Mouse (Mus musculus): ENCODE measurements around the gene Henmt1. TPM values are rescaled to one million over a fixed set of nuclear protein-coding genes. Genes with fewer than 3 reads are reported as not detected.
A peak's percentile ranks its signal among the peaks of the same experiment; 100 is the strongest.

Henmt1 gene
- 0.51 and 1.00 TPM in 2 replicates for polyA plus RNA-seq (2015; fragmentation: Nextera tagmentation; extraction: Ambion mirVana)

DNA sequence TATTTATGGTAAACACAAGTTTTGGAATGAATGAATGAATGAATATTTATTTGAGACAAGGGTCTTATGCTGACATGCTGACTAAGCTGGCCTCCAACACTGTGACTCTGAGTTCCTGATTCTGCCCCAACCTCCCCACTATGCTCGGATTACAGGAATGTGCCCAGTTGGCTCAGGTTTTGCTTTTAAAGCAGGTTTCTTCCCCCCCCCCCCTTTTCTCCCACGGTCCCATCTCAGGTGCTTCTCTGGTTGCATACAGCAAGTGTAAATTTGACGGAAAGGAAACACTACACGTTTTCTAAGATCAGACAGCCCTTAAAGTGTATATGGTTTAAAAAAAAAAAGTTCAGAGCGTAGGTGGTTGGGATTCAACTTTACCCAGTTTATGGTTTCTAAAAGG lies at the start of gene Henmt1:
Gene Henmt1 (plus strand): TSS at position 301 of the 400 bp plus-strand sequence.
- H3K9ac ChIP-seq, result no peak within 1 kb of the TSS
- H3K4me3 ChIP-seq, result peak within 1 kb of the TSS; percentile 34
- no peaks in the 10 kb centered on the region for H3K27me3 ChIP-seq
- H3K4me1 ChIP-seq, result peaks cover 4% of the 10 kb centered on the region; the same call in 1 of the 2 replicates
- peak within 1 kb of the TSS; percentile 55 for H3K4me2 ChIP-seq
- no peak for ATAC-seq (ENCODE audit: insufficient number of reproducible peaks, low FRiP score, low TSS enrichment, low read depth)
- no peaks in the 10 kb centered on the region for H3K9me3 ChIP-seq
- no peak within 1 kb of the TSS for H3K27ac ChIP-seq
- 68% methylated on average over 5 of the region's 5 CpGs for WGBS
- H3K36me3 ChIP-seq, result no peaks in the 10 kb centered on the region

DNA sequence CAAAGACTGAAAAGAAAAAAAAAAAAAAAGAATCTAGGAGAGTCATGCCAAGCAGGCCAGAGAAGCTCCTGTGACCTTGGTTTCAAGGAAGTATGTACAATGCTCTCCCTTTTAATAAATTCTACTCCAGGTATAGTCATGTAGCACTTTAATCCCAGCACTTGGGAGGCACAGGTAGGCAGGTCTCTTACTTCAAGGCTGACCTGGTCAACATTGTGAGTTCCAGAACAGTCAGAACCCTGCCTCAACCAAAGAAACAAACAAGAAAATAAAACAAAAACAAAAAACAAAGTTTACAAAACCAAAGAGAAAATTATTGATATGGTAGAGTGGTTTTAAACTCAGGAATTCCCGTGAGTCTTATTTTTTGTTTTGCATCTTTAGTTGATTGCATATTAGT lies 49.8 kb upstream of the Henmt1 start, which contains the start of gene Fndc7:
Gene Fndc7 (minus strand): TSS at position 101 of the 400 bp plus-strand sequence.
- H3K27me3 ChIP-seq, result no peaks in the 10 kb centered on the region
- WGBS, result 97% methylated on average over 1 of the region's 1 CpGs
- H3K27ac ChIP-seq, result no peak within 1 kb of the TSS
- H3K9me3 ChIP-seq, result no peaks in the 10 kb centered on the region
- H3K9ac ChIP-seq, result no peak within 1 kb of the TSS
- H3K4me1 ChIP-seq, result no peaks in the 10 kb centered on the region
- H3K4me3 ChIP-seq, result no peak within 1 kb of the TSS
- H3K36me3 ChIP-seq, result no peaks in the 10 kb centered on the region
- no peak for ATAC-seq (ENCODE audit: insufficient number of reproducible peaks, low FRiP score, low TSS enrichment, low read depth)
- no peak within 1 kb of the TSS for H3K4me2 ChIP-seq

DNA sequence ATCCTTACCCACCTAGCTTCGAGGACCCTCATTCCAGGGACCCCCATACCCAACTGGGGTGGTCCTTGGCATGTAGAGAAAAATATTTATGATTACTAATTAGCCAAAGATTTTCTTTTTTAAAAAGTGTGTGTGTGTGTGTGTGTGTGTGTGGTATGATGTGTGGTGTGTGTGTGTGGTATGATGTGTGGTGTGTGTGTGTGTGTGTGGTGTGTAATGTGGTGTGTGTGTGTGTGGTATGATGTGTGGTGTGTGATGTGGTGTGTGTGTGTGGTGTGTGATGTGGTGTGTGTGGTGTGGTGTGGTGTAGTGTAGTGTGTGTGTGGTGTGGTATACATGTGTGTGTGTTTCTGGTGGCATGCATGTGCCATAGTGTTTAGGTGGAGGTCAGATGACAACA lies 47.6 kb upstream of the Henmt1 start:
- Histone ChIP-seq H3K36me3 (no peaks in the 10 kb centered on the region), H3K4me2 (no peak overlapping the region), H3K27ac (no peak overlapping the region), H3K9ac (no peak overlapping the region), H3K4me3 (no peak overlapping the region), H3K4me1 (no peaks in the 10 kb centered on the region), H3K9me3 (no peaks in the 10 kb centered on the region), H3K27me3 (no peaks in the 10 kb centered on the region)
- ATAC-seq (ENCODE audit: insufficient number of reproducible peaks, low FRiP score, low TSS enrichment, low read depth), result no peak
- 63% methylated on average over 1 of the region's 1 CpGs for WGBS

DNA sequence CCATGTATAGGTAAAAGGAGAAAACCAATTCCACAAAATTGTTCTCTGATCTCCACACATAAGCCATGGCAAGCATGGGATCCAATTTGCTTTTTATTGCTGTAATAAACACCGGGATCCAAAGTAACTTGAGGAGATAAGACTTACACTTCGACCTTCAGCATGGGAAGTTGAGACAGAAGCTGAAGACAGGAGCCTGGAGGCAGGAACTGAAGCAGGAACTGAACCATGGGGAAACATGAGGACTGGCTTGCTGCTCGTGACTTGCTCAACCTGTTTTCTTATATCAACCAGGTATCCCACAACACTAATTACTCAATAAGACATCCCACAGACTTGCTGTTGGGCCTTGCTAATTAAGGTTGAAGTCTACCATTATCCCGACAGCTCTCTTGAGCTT lies 46.8 kb upstream of the Henmt1 start:
- Histone ChIP-seq H3K4me1 (no peaks in the 10 kb centered on the region), H3K4me3 (no peak overlapping the region), H3K36me3 (no peaks in the 10 kb centered on the region), H3K4me2 (no peak overlapping the region), H3K9ac (no peak overlapping the region), H3K27me3 (no peaks in the 10 kb centered on the region), H3K27ac (no peak overlapping the region), H3K9me3 (no peaks in the 10 kb centered on the region)
- 42% methylated on average over 4 of the region's 4 CpGs for WGBS
- ATAC-seq (ENCODE audit: insufficient number of reproducible peaks, low FRiP score, low TSS enrichment, low read depth), result no peak

DNA sequence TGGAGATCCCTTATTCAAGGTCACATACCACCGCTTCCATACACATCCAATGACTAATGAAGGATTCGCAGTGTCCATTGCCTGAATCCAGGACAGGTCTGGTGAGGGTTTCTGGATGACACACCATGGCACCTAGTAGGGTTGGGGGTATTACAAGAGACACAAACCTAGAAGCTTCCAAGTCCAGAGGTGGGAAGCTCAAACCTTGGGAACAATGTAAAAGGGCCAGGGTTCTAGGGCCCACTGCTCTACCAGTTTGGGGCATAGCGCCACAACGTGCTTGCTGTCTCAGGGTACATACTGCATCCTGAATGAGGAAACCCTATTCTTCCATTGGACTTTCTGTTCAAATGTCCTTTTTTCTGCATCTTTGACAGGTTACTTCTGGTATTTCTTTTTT lies 41.0 kb upstream of the Henmt1 start:
- no peak for ATAC-seq (ENCODE audit: insufficient number of reproducible peaks, low FRiP score, low TSS enrichment, low read depth)

DNA sequence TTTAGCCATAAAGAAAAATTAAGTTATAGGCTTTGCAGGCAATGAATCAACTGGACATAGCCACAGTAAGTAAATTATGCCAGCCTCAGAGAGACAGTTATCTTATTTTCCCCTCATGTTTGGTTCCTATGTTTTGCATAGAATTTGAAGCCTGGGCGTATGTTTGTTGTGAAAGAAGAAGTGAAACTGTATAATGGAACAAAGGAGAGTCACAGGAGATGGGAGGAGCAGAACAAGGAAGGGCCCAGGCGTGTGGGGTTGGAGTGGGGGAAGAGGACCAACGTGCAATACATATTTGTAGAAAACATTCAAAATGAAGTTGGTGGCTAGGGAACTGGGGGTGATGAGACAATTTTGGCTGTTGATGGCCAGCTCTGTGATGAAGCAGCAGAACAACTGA lies 39.5 kb upstream of the Henmt1 start:
- Histone ChIP-seq H3K27me3 (no peaks in the 10 kb centered on the region), H3K36me3 (peaks cover 24% of the 10 kb centered on the region), H3K4me2 (no peak overlapping the region), H3K4me3 (no peak overlapping the region), H3K9me3 (no peaks in the 10 kb centered on the region), H3K9ac (no peak overlapping the region), H3K27ac (no peak overlapping the region), H3K4me1 (no peaks in the 10 kb centered on the region)
- ATAC-seq (ENCODE audit: insufficient number of reproducible peaks, low FRiP score, low TSS enrichment, low read depth), result no peak
- 84% methylated on average over 3 of the region's 3 CpGs for WGBS

More for the DNA sequence above, 41.0 kb upstream of the Henmt1 start:
- no peak overlapping the region for H3K4me2 ChIP-seq
- no peaks in the 10 kb centered on the region for H3K4me1 ChIP-seq
- 96% methylated on average over 4 of the region's 4 CpGs for WGBS
- no peaks in the 10 kb centered on the region for H3K27me3 ChIP-seq
- H3K9me3 ChIP-seq, result no peaks in the 10 kb centered on the region
- H3K9ac ChIP-seq, result no peak overlapping the region
- H3K36me3 ChIP-seq, result peaks cover 8% of the 10 kb centered on the region
- no peak overlapping the region for H3K27ac ChIP-seq
- H3K4me3 ChIP-seq, result no peak overlapping the region

DNA sequence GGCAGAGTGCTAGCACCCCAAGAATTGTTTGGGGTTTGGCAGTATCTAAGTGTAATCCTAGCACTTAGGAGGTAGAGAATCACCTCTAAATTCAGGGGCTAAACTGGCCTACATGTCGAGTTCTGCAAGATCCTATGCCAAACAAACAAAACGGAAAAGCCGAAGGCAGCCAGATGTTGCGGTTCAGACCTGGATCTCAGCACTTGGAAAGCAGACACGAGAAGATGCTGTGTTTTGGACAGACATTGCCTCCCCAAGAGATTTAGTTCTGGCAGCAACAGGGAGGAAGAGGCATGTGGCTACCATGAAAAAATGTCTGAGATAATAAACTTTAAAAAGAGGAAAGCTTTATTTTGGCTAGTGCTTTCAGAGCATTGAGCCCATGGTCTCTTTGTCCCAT lies 39.0 kb upstream of the Henmt1 start:
- 71% methylated on average over 5 of the region's 5 CpGs for WGBS
- Histone ChIP-seq H3K9ac (no peak overlapping the region), H3K27me3 (no peaks in the 10 kb centered on the region), H3K36me3 (peaks cover 28% of the 10 kb centered on the region), H3K9me3 (no peaks in the 10 kb centered on the region), H3K4me1 (no peaks in the 10 kb centered on the region), H3K4me3 (no peak overlapping the region), H3K27ac (no peak overlapping the region; the same call in 1 of the 2 replicates), H3K4me2 (no peak overlapping the region)
- no peak for ATAC-seq (ENCODE audit: insufficient number of reproducible peaks, low FRiP score, low TSS enrichment, low read depth)

DNA sequence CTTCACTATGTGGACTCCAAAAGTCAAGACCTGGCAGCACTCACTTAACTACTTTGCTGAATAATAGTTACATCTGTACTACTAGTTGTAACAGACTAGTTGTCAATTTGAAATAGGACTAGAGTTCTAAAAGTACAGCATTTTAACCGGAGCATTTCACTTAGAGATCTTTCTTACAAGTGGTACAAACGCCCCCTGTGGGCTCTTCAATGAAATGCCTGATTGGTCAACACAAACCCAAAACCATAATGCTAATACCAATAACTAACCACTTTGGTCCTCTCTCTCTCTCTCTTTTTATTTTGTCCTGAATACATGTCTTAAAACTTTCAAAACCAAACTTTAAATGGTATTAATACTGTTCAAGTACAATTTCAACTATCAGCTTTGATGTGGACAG lies 37.6 kb upstream of the Henmt1 start:
- 58% methylated on average over 2 of the region's 2 CpGs for WGBS
- H3K36me3 ChIP-seq, result peaks cover 32% of the 10 kb centered on the region

DNA sequence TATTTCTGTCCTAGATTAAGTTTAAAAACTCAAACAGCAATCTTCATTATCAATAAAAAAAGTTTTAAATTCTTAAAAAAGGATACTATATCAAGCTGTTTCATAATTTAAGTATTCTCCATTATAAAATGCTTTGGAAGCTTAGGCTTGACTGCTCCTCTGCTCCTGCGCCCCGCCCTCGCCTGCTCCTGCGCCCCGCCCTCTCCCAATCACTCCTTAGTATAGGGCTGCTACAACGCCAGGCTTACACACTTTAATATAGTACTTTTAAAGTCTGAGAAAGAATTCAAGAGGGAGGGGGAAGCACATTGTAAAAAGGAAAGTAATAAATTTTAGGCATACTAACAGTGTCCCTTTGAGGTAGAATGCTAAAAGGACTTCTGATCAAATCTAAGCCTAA lies 36.7 kb upstream of the Henmt1 start:
- Histone ChIP-seq H3K4me2 (no peak overlapping the region), H3K27ac (no peak overlapping the region), H3K9ac (no peak overlapping the region), H3K27me3 (no peaks in the 10 kb centered on the region), H3K36me3 (peaks cover 35% of the 10 kb centered on the region), H3K4me1 (no peaks in the 10 kb centered on the region), H3K9me3 (no peaks in the 10 kb centered on the region), H3K4me3 (no peak overlapping the region)
- ATAC-seq (ENCODE audit: insufficient number of reproducible peaks, low FRiP score, low TSS enrichment, low read depth), result no peak
- 81% methylated on average over 6 of the region's 6 CpGs for WGBS

More for the DNA sequence above, 37.6 kb upstream of the Henmt1 start:
- Histone ChIP-seq H3K9ac (no peak overlapping the region), H3K4me2 (no peak overlapping the region), H3K27me3 (no peaks in the 10 kb centered on the region), H3K4me3 (no peak overlapping the region), H3K4me1 (no peaks in the 10 kb centered on the region), H3K27ac (no peak overlapping the region), H3K9me3 (no peaks in the 10 kb centered on the region)
- ATAC-seq (ENCODE audit: insufficient number of reproducible peaks, low FRiP score, low TSS enrichment, low read depth), result no peak

DNA sequence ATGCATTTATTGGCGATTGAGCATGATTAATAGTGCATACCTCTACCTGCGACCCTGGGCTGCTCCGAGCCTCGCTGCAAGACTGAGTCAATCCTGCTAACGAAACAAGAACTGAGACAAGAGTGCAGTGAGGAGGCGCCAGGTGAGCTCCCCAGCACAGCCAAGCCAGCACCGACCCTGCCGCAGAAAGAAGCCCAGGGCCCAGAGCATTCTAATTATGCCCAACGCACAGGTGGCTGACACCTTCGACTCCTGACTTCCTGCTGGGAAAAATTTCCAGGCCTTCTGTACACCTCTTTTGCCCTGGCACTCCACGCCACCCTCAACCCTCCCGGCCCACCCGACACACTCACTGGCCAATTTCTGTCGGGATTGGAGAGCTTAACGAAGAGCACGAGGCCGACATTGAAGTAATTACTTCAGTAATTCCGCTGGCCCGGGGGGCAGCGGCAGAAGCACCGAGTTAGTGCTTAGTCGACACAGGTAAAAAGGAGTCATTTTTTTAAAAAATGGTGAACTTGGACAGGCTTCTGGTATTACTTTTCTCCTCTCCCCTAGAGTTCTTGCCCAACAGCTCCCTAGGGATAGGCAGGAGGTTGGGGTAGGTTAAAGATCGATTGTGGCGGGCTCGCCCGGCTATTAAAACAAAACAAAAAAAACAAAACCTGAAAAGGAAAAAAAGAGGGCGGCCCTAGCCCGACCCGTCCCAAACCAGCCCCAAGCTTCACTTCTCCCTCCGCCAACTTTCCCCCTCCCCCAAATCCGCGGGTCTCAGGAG lies 29.2 kb upstream of the Henmt1 start:
- Histone ChIP-seq H3K27me3 (no peaks in the 10 kb centered on the region), H3K4me3 (peak overlapping the region; percentile 96), H3K4me2 (peak overlapping the region; percentile 86), H3K27ac (peak overlapping the region; percentile 100), H3K36me3 (peaks cover 14% of the 10 kb centered on the region), H3K9ac (peak overlapping the region; percentile 90), H3K4me1 (peaks cover 14% of the 10 kb centered on the region), H3K9me3 (no peaks in the 10 kb centered on the region)
- no peak for ATAC-seq (ENCODE audit: insufficient number of reproducible peaks, low FRiP score, low TSS enrichment, low read depth)
- 1% methylated on average over 31 of the region's 32 CpGs for WGBS

DNA sequence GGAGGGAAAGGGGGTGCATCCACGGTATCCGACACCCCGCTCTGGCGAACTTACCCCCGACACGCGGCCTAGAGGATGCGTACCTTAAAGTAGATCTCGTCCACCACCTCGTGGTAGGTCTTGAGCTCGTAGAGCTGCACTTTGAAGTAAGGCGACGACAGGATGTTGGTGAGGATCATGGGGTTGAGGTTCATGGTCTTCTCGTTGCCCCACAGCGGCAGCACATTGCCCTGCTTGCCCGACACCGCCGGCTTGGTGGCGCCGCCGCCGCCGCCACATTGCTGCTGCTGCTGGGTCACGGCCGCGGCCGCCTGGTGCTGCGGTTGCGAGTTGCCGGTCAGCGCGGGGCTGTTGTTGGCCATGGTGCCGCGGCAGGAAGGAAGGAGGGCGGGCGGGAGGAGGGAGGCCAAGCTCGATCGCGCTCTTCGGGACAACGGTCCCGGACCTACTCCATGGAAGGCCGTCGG lies 28.6 kb upstream of the Henmt1 start:
- Histone ChIP-seq H3K4me1 (peaks cover 14% of the 10 kb centered on the region), H3K4me2 (peak overlapping the region; percentile 86), H3K27ac (peak overlapping the region; percentile 100), H3K27me3 (no peaks in the 10 kb centered on the region), H3K9me3 (no peaks in the 10 kb centered on the region), H3K9ac (peak overlapping the region; percentile 90), H3K4me3 (peak overlapping the region; percentile 96), H3K36me3 (peaks cover 10% of the 10 kb centered on the region)
- peak; percentile 86 for ATAC-seq (ENCODE audit: insufficient number of reproducible peaks, low FRiP score, low TSS enrichment, low read depth)
- under 1% methylated on average over 44 of the region's 44 CpGs for WGBS

DNA sequence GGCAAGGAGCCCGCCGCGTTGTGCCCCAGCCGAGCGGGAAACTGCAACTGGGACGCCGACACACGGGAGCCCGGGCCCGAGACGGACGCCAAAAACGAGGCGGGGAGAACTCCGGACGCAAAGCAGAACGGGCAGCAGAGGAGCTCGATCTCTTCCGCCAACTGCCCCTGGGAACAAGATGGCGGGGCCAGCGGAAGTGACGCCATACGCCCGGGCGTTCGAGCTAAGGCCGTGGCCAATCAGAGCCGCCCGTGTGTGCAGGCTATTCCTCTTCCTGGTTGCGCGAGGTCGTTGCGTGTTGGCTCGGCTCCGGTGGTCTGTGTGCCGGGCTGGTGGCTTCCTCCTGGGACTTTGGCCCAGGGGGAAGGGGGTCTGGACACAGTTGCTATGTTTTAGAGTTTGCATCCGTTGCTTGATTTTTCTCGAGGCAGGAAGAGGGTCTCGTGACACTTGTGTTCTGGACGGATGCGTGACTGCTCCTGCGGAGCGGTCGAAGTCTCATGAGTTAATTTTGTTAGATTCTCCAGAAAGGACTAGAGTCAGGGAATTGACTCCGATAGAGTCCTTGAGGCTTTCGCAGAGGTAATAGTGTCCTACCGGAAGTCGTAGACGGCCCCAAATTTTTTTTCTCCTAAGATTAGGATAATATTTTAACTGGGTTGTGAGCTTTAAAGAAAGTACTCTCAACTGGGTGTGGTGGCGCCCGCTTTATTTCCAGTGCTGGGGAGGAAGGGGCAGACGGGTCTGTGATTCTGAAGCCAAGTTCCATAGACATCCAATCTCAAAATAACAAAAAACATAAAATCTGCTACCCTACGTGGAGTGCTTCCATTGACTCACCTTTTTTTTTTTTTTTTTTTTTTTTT lies 27.9 kb upstream of the Henmt1 start, which contains the start of gene Prpf38b:
Gene Prpf38b (minus strand): TSS at position 180 of the 866 bp plus-strand sequence.
- Histone ChIP-seq H3K9me3 (no peaks in the 10 kb centered on the region), H3K9ac (peak within 1 kb of the TSS; percentile 90), H3K27ac (peak within 1 kb of the TSS; percentile 100), H3K27me3 (no peaks in the 10 kb centered on the region), H3K4me3 (peak within 1 kb of the TSS; percentile 96), H3K4me2 (peak within 1 kb of the TSS; percentile 86), H3K36me3 (peaks cover 10% of the 10 kb centered on the region), H3K4me1 (peaks cover 14% of the 10 kb centered on the region)
- ATAC-seq (ENCODE audit: insufficient number of reproducible peaks, low FRiP score, low TSS enrichment, low read depth), result peak; percentile 99
- under 1% methylated on average over 53 of the region's 53 CpGs for WGBS

Data from limb, embryonic 15.5 days (tissue).